Mouse (Mus musculus) MN1 (cell line): ENCODE measurements around the gene Nckap5.
"Not testable (repeated sequence)": the region's sequence is repeated elsewhere in the genome, so short reads cannot be mapped to it uniquely, and the experiment has no call there.

Experiments
- DNase-seq: peaks from one replicate; pipeline ENCODE4 v3.0.0-alpha.2; 2016; ENCODE audit warnings: low spot score

Gene Nckap5

GRCm38 (mm10) chr1:126830031-126830927 lies at the start of gene Nckap5:
Gene Nckap5 (minus strand): TSS chr1:126830799.
- DNase-seq, result no peak

- DNase-seq, result no peak
These were observed 46.9 kb upstream of the Nckap5 start for GRCm38 (mm10) chr1:126877495-126877894.

GRCm38 (mm10) chr1:126868372-126868771 lies 37.8 kb upstream of the Nckap5 start:
- DNase-seq, result no peak

- no peak for DNase-seq
These were observed 37.3 kb upstream of the Nckap5 start for GRCm38 (mm10) chr1:126867912-126868311.

- DNase-seq, result no peak
These were observed 35.0 kb upstream of the Nckap5 start for GRCm38 (mm10) chr1:126865591-126866086.

- no peak for DNase-seq
These were observed 31.2 kb upstream of the Nckap5 start for GRCm38 (mm10) chr1:126861816-126862215.

GRCm38 (mm10) chr1:126860537-126860936 lies 29.9 kb upstream of the Nckap5 start:
- no peak for DNase-seq

- no peak for DNase-seq
These were observed 18.9 kb upstream of the Nckap5 start for GRCm38 (mm10) chr1:126849481-126849880.

- no peak for DNase-seq
These were observed 15.7 kb upstream of the Nckap5 start for GRCm38 (mm10) chr1:126846317-126846716.

GRCm38 (mm10) chr1:126832885-126833284 lies 2.3 kb upstream of the Nckap5 start:
- DNase-seq, result no peak

- no peak for DNase-seq
These were observed 1.6 kb downstream of the Nckap5 start for GRCm38 (mm10) chr1:126829031-126829430.

- no peak for DNase-seq
These were observed 5.8 kb downstream of the Nckap5 start for GRCm38 (mm10) chr1:126824841-126825240.

GRCm38 (mm10) chr1:126822246-126822645 lies 8.4 kb downstream of the Nckap5 start:
- no peak for DNase-seq

GRCm38 (mm10) chr1:126817381-126818034 lies 13.1 kb downstream of the Nckap5 start:
- no peak for DNase-seq

- no peak for DNase-seq
These were observed 23.5 kb downstream of the Nckap5 start for GRCm38 (mm10) chr1:126806994-126807611.

GRCm38 (mm10) chr1:126806548-126806947 lies 24.1 kb downstream of the Nckap5 start:
- DNase-seq, result no peak

GRCm38 (mm10) chr1:126802405-126802804 lies 28.2 kb downstream of the Nckap5 start:
- no peak for DNase-seq

GRCm38 (mm10) chr1:126801706-126802105 lies 28.9 kb downstream of the Nckap5 start:
- DNase-seq, result no peak

GRCm38 (mm10) chr1:126799379-126799798 lies 31.2 kb downstream of the Nckap5 start:
- DNase-seq, result no peak

GRCm38 (mm10) chr1:126780354-126780941 lies 50.2 kb downstream of the Nckap5 start:
- not testable (repeated sequence) for DNase-seq

GRCm38 (mm10) chr1:126773947-126774346 lies 56.7 kb downstream of the Nckap5 start:
- DNase-seq, result not testable (repeated sequence)

GRCm38 (mm10) chr1:126766971-126767370 lies 63.6 kb downstream of the Nckap5 start:
- DNase-seq, result no peak
